Mouse (Mus musculus): ENCODE data around the gene Lrrn3.

The Lrrn3 gene

DNA sequence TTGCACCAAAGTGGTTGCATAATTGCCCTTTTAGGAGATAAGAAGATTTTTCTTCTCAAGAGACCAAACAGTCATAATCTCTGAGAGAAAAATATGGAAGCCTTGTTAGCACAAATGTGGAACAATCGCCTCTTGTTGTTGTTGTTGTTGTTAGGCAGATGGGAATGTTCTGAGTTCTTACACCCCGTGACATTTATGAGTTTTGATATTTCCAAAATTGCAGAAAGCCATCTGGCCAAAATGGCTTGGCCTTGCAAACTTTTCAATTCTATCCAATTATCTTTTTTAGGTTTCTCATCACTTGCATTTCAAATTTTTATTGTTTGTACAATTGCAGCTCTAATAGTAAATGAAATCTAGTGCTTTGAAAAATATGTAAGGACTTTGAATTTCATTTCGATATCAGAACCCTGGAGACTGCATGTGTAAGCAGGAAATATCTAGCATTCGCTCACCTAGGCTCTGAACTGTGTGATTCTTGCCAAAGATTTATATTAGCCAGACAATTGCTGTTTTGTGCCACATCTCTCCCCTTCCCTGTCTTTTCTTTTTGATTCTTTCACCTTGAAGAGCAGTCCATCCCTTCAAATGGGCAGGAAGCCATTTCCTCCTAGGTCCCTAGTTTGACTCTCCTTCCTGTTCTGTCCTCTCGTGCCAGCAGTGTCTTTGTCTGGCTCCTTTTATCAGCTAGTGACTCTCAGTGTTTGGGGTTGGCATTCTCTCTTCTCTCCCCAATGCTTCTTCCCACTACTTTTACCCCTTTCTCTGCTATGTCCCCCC lies 49.8 kb downstream of the Lrrn3 start:
- no peak for DNase-seq (ENCODE audit: extremely low read depth, low read depth, low spot score)

DNA sequence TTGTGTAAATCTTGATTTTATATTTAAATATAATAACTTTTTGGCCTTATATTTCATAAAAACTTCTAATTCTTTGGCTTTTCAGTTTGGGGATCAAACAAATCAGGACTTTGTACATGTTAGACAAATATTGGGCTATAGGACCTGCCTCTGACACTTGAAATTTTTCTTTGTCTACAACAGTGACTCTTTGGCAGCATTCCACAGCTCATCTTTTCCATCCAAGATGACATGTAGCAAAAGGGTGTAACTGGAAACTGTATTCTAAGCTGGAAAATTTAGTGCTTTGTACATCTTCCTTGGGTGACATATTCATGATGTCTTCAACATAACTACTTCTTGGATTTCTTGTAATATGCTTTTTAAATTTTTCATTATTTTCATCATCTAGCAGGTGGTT lies 57.4 kb downstream of the Lrrn3 start:
- DNase-seq (ENCODE audit: extremely low read depth, low read depth, low spot score): no peak

DNA sequence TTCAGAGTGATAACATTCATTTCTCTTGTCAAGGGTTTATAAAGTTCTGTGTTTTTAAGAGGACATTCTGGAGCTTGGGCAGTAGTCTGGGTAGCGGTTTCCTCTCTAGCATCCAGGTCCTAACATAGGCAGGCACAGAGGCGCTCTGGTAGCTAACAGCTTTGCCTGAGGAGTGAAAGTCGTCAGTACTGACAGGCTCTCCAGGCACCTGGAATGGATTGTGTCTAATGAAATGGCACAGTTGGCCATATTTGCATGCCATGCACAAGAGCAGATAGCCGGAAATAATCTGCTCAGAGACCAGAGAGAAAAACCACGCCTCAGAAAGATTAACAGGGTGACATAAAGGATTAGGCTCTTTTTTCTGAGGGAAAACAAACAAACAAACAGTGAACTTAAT lies 58.8 kb downstream of the Lrrn3 start:
- DNase-seq (ENCODE audit: extremely low read depth, low read depth, low spot score): no peak

GRCm38 (mm10) chr12:41425101-41425679 lies 61.0 kb downstream of the Lrrn3 start:
- no peak for DNase-seq (ENCODE audit: extremely low read depth, low read depth, low spot score)

DNA sequence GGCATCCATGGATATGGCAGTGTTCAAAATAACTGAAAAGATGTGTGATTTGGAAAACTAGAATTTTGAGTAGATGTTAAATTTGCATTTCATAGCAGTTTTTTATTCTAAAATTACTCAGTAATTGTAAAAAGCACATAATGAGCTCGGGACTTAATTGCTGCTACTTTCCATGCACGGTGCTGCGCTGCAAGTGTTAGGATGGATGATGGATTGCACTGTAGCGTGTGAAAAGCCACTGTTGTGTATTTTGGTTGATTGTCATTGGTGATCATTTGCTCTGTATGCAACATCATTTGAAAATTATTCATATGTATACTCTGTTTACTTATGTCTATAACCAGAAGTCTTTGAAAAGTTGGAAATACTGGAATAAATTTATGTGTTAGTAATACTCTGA lies 68.3 kb downstream of the Lrrn3 start:
- DNase-seq (ENCODE audit: extremely low read depth, low read depth, low spot score): no peak

GRCm38 (mm10) chr12:41417099-41417498 lies 69.1 kb downstream of the Lrrn3 start:
- DNase-seq (ENCODE audit: extremely low read depth, low read depth, low spot score): no peak

- DNase-seq (ENCODE audit: extremely low read depth, low read depth, low spot score): no peak
Observed at GRCm38 (mm10) chr12:41416635-41417034, 69.6 kb downstream of the Lrrn3 start.

- DNase-seq (ENCODE audit: extremely low read depth, low read depth, low spot score): no peak
Observed at GRCm38 (mm10) chr12:41409431-41409830, 76.8 kb downstream of the Lrrn3 start.

DNA sequence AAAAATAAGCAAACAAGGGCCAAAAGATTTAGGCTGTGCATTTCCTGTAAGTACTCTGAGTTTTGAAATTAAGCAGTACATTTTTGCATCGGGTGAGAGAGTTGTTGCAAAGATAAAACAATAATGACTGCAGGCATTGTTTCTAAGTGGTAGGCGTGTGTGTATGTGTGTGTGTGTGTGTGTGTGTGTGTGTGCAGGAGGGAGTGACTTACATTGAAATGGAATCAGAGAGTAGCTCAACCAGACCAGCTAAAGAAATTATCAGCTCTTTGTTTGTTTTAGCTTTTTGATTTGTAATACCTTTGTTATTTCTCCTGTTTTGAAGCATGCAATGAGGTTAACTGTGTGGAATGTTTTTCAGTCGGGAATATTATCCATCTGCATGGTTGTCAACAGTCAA lies 84.3 kb downstream of the Lrrn3 start:
- no peak for DNase-seq (ENCODE audit: extremely low read depth, low read depth, low spot score)
